Mouse (Mus musculus) lung, postnatal 0 days (tissue): ENCODE results near the gene Lhx8.

Experiments used
- CTCF ChIP-seq: IDR thresholded peaks from 2 replicates; pipeline ENCODE4 v1.5.1; 2016; ENCODE audit warnings: antibody characterized with exemption, mild to moderate bottlenecking
- EP300 ChIP-seq: IDR thresholded peaks from 2 replicates; pipeline ENCODE4 v1.6.1; 2016; ENCODE audit warnings: antibody characterized with exemption, mild to moderate bottlenecking, control low read depth

GRCm38 (mm10) chr3:154363507-154363906 lies 33.0 kb upstream of the Lhx8 start:
- TF ChIP-seq EP300: no peak
- no peak for TF ChIP-seq CTCF
